Mouse (Mus musculus) effector memory CD4-positive, alpha-beta T cell, adult 7 months (primary cell): ENCODE data around the gene Acot7. TPM values are rescaled to one million over a fixed set of nuclear protein-coding genes. Genes with fewer than 3 reads are reported as not detected.

Experiments used
- polyA plus RNA-seq: library from polyadenylated mRNA; unstranded; fragments of 100-300 nt; shearing (Covaris generic); gene quantifications from one replicate; pipeline ENCODE4 v1.2.1, GENCODE M21; 2017

Gene Acot7
- polyA plus RNA-seq, result 105 TPM

GRCm38 (mm10) chr4:152177537-152178343, at the start of gene Acot7:
Acot7 (plus strand) TSS chr4:152178134.

GRCm38 (mm10) chr4:152151966-152152544, 25.9 kb upstream of the Acot7 start, which contains the start of gene Espn:
Espn (minus strand) TSS chr4:152152371.

GRCm38 (mm10) chr4:152158585-152159284, 19.2 kb upstream of the Acot7 start, which contains the start of gene Hes2:
Hes2 (plus strand) TSS chr4:152158867.

GRCm38 (mm10) chr4:152273621-152274236, 95.8 kb downstream of the Acot7 start, which contains the start of gene Gpr153:
Gpr153 (plus strand) TSS chr4:152274232.

GRCm38 (mm10) chr4:152291562-152291961, 113.6 kb downstream of the Acot7 start, which contains the start of gene Hes3:
Hes3 (minus strand) TSS chr4:152291662.

GRCm38 (mm10) chr4:152296874-152297861, 119.2 kb downstream of the Acot7 start, which contains the start of gene Icmt:
Icmt (plus strand) TSS chr4:152297227.

GRCm38 (mm10) chr4:152318517-152319234, 140.7 kb downstream of the Acot7 start, which contains the start of gene Rnf207:
Rnf207 (minus strand) TSS chr4:152318993.

Other genes starting within 250 kb of the Acot7 start
- gene Dnajc11, start 244.4 kb upstream of the Acot7 start, polyA plus RNA-seq, result 41.6 TPM
- 84.0 TPM for gene Thap3, start 189.1 kb upstream of the Acot7 start, polyA plus RNA-seq
- gene Phf13, start 181.9 kb upstream of the Acot7 start, polyA plus RNA-seq, result 73.5 TPM
- 39.7 TPM for gene Klhl21, start 169.3 kb upstream of the Acot7 start, polyA plus RNA-seq
- 21.7 TPM for gene Zbtb48, start 150.5 kb upstream of the Acot7 start, polyA plus RNA-seq
- 0.22 TPM for gene Tas1r1, start 139.6 kb upstream of the Acot7 start, polyA plus RNA-seq
- 43.0 TPM for gene Nol9, start 138.8 kb upstream of the Acot7 start, polyA plus RNA-seq
- gene Plekhg5, start 105.6 kb upstream of the Acot7 start, polyA plus RNA-seq, result 4.8 TPM
- gene Tnfrsf25, start 62.2 kb upstream of the Acot7 start, polyA plus RNA-seq, result 252 TPM
- 39.6 TPM for gene Espn, start 25.8 kb upstream of the Acot7 start, polyA plus RNA-seq
- 0.15 TPM for gene Hes2, start 19.3 kb upstream of the Acot7 start, polyA plus RNA-seq
- gene Gpr153, start 96.1 kb downstream of the Acot7 start, polyA plus RNA-seq, result not detected
- gene Hes3, start 113.5 kb downstream of the Acot7 start, polyA plus RNA-seq, result not detected
- 22.2 TPM for gene Icmt, start 119.1 kb downstream of the Acot7 start, polyA plus RNA-seq
- gene Rnf207, start 140.9 kb downstream of the Acot7 start, polyA plus RNA-seq, result not detected
- gene Rpl22, start 147.6 kb downstream of the Acot7 start, polyA plus RNA-seq, result 395 TPM
- not detected for gene Chd5, start 160.5 kb downstream of the Acot7 start, polyA plus RNA-seq